Mouse (Mus musculus) cerebellum, adult 9-11 months (tissue): ENCODE measurements at regions not wholly inside any gene's neighbourhood (a gene's known extent, or its start where the extent isn't known, plus 50 kb on each side); places are given as distances from the start of the nearest gene placed in this dataset.

Experiments
- DNase-seq: peaks from one replicate; pipeline ENCODE4 v3.0.0; 2022

DNA sequence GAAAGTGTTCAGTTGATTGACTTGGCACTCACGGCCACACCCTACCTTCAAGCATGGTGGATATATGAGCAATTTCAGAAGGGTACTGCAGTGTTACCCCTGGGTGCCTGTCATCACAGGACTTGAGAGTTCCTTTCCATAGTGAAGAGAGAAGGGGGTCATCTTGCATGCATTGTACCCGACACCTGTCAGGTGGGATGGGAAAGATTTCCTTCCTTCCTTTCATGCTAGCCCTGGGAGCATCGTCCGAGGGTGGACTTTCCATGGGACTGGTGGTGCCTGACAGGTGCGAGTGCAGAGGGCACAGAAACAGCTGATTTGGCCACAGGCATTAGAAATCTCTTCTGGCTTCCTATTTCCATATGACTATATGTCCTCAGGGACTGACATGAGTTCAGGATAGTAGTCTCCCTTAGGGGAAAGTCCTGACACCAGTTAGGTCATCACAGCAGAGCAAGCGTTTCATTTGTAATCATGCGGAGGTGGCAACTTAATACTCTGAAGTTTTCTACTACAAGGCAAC, 342.1 kb upstream of the Id2 start:
- DNase-seq: no peak

GRCm38 (mm10) chr12:25438217-25439028, 341.5 kb upstream of the Id2 start:
- no peak for DNase-seq

- DNase-seq: peak; percentile 10
Measured at GRCm38 (mm10) chr12:25437556-25437955, 340.6 kb upstream of the Id2 start.

GRCm38 (mm10) chr12:25436220-25436911, 339.4 kb upstream of the Id2 start:
- no peak for DNase-seq

DNA sequence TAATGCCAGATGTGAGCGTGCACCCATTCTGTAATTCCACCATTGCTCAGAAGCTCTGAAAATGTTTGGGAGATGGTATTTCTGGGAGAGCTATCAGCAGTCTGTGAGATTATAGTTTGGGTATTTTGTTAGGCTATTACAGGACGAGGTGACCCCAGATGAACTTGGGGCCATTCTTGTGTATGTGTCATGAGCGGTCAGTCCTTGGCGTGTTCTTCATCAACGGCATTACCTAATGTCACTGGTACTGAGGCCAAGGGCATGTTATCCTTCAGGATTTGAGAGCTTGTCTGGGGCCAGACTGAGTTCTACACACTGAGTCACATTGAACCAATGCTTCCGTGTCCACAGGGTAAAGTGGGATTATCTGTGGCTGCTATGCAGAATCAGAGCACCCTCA, 335.9 kb upstream of the Id2 start:
- DNase-seq: no peak

- DNase-seq: no peak
Measured at GRCm38 (mm10) chr12:25430911-25431310, 334.0 kb upstream of the Id2 start.

DNA sequence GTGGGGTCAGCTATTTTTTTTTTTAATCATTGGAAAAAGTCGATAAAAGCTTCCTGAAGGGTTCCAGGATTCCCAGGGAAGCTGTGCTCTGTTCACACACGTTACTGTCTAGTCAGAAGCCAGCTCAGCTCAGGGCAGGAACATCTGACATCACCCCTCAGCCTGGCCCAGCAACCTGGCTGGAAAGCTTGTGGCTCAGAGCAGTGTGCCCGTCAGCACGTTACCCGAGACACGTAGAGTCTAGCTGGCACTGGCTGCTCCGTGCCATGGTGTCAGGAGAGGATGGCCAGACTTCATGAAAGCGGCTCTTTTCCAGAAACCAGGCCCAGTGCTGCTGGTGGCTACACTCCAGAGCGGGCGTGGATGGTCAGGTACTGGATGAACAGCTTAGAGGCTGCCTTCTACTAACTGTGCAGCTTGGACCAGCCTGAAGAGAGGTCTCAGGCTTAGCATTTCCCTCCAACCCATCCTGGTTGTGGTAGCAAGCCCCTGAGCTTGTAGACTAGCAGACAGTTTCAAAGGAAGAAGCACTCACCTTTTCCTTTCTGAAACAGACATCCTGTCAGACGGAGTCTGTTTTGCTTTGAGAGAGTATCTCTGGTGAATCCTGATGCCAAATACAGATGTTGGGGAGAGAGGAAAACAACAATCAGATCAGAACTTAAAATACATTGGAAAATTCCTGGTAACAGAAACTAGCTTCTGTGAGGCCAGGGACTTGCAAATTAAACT, 331.1 kb upstream of the Id2 start:
- no peak for DNase-seq

DNA sequence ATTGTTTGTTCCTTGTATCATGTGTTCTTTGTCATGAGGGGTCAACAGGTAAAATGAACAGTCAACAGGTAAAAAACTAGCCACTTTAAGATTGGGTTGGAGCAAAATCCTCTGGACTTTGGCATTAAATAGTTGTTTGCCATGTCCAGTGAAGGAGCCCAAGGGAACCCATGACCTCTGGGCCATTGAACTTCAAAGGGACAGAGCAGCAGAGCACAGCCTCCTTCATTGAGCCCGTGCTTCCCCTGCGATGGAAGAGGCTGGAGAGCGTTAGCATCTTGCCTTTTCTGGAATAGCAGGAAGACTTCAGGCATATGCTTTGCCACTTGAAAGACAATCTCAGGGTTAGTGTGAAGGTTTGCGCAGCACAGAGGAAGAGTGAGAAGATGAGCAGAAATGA, 320.4 kb upstream of the Id2 start:
- DNase-seq: no peak

DNA sequence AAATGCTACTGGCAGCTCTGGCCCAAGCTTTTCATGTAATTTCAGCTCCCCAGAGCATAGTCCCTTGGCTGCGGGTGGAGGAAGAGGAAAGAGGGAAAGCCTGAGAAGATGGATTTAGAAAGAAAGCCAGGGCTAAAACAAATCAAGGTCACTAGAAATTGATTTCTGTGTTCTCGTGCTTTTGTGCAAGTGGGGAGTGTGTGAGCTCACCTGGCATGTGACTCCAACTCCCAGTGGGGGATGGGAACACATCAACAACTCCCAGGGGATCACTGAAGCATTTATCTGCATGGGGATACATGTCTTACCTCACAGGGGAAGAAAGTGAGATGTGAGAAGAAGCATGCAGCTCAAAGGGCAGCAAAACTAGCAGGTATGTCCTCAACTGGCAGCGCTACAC, 319.6 kb upstream of the Id2 start:
- DNase-seq: no peak

DNA sequence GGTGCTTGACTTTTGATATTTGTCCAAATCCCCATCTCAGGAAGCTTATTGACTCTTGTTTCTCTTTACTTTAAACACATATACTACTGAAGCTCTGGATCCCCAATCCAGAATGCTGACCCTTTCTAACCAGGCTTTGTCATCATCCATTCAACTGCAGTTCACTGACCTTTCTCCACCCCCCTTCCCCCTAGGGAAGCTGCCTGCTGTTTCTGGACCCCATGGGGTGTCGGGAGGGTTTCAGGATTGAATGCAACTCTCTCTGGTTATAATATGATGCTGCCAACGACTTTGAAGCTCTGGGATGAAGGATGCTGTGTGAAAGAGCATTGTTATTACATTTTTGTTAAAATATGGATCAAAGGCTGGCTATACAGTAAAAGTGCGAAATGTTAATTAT, 318.7 kb upstream of the Id2 start:
- no peak for DNase-seq

- DNase-seq: no peak
Measured at GRCm38 (mm10) chr12:25415232-25415631, 318.3 kb upstream of the Id2 start.

- no peak for DNase-seq
Measured at GRCm38 (mm10) chr12:25407301-25407700, 310.4 kb upstream of the Id2 start.

- no peak for DNase-seq
Measured at GRCm38 (mm10) chr12:25400326-25400725, 303.4 kb upstream of the Id2 start.

DNA sequence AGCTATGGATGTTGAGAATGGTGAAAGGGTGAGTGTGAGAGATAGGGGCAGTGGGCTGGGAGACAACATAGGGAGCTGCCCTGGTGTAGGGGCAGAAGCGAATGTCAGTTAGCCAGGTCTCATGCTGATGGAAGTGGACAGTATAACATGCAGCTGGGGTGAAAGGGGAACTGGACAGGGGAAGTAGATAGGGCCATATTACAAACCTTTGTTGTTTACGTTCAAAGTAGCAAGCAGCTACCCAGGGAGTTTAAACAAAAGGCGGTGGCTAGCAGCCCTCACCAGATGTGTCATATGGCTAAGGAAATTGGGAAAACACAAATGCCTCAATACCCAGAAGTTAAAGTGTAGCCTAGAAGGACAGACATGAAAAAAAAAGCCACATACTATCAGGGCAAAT, 301.8 kb upstream of the Id2 start:
- DNase-seq: no peak

- DNase-seq: no peak
Measured at GRCm38 (mm10) chr12:25394326-25394725, 297.4 kb upstream of the Id2 start.

DNA sequence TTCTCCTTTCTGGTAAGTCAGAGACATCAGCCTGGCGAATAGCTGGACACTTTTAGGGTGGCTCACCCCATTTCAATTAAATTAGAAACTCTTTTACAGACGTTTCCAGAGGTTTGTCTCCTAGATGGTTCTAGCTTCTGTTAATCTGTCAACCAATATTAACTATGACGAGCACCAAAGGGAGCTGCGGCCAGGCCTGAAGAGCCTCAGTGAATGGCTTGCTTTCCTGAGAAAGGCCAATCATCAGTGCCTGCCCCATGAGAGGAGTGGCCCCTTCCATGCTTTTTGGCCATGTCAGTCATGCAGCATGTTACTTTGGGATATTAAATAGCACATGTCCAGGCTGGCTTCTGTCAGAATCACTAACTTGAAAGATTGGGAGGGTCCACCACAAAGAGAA, 296.6 kb upstream of the Id2 start:
- no peak for DNase-seq

GRCm38 (mm10) chr12:25389202-25389601, 292.3 kb upstream of the Id2 start:
- DNase-seq: no peak

DNA sequence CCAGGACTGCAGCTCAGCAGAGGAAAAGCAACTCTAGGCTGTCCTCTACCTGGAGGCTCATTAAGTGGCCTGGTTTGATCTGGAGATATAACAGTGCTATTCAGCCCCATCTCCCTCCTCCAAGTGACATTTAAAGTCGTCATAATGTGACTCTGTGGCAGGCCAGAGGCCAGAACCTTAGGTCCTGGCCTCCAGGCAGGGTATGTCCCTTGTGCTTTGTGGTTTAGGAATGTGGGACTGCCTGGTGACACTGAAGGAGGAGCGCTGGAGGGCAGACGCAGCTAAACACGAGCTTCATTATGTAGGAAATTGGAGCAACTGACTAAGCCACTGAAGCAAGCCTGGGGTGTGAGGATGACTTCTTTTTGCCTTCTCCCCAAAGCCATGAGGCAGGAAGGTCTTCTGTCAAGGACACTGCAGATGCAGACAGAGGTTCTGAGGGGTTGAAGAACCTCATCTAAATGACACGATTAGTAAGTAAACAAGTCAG, 290.9 kb upstream of the Id2 start:
- no peak for DNase-seq

DNA sequence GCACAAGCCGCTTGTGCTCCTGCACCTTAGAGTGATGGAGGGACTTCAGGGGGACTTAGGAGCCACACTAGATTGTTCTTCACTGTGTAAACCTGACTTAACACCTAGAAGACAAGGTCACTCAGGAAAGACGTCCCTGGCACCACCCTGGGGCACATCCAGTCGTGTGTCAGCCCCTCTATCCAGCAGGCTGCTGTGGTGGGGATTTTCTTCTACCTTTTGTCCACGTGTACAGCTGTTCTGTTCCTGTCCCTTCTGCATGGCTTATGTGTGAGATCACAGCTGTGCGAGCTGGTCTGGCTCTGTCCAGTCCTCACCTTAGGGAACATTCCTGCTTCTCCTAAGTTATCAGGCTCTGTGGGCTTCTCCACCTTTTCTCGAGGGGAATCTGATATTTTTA, 286.0 kb upstream of the Id2 start:
- no peak for DNase-seq

DNA sequence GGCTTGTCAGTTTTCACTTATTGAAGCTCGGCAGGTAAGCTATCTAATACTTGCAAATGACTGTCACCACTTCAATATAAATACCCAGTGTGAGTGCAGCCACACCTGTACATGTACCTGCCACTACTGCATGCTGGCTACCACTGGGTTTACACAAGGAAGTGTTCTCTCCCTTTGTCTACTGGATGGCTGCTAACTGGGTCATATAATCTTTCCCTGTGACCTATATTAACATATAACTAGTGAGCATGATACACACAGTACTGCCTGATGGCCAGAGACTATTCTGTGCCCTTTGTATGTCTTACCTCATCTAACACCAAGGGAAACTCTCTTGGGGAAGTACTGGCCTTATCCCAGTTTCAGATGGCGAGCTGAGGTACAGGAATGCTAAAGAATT, 285.5 kb upstream of the Id2 start:
- no peak for DNase-seq

- DNase-seq: no peak
Measured at GRCm38 (mm10) chr12:25381619-25382018, 284.7 kb upstream of the Id2 start.

DNA sequence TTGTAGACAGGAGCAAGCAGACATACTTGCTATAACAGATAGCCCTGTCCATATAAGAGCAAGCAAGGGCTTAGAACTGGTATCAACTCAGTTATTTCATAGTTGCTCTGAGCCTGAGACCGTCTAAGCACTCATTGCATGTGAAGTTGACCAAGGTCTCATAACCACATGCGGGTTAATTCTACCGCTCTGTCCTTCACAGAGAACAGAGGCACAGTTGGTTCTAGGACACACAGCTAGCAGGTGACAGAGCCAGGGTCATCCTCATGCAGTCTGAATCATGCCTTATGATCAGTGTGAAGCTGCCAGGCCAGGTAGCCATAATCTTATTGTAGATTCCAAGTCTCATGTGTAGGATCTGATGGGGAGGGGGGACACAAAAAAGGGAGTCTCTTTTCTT, 283.1 kb upstream of the Id2 start:
- no peak for DNase-seq

DNA sequence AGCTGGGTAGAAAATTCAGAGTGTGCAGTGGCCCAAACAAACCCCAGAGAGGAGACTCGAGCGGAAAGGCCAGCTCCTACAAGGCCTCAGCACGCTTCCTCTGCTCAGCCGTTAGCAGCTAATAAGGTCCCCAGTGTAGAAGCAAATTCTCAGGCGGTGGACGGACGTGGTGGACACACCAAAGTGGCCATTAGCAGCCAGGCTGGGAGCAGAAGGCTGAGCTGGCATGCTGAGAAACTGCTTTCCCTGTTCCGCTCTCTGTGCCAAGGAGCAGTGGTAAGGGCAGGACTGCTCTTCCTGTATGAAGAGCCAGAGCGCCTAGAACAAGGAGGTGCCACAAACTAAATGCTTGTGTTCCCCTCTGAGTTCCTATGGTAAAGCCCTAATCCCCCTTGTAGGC, 282.1 kb upstream of the Id2 start:
- peak; percentile 49 for DNase-seq
